Mouse (Mus musculus) liver, adult 2 months (tissue): ENCODE measurements around the gene Ntm.

ENCODE experiments used
- CTCF ChIP-seq: fragments of 200-500 bp; IDR thresholded peaks from 2 replicates; pipeline ENCODE4 v1.5.1; 2011; ENCODE audit warnings: low read depth, low read length, control low read depth
- POLR2A ChIP-seq: fragments of 200-500 bp; IDR thresholded peaks from 2 replicates; pipeline ENCODE4 v1.6.1; 2011; ENCODE audit warnings: low read length, control low read depth; ENCODE audit not compliant: insufficient read depth; ENCODE audit errors: extremely low read depth

GRCm38 (mm10) chr9:29462970-29463593 is 499.9 kb downstream of the Ntm start:
- TF ChIP-seq CTCF (no peak), POLR2A (no peak)
